Mouse (Mus musculus) intestine, postnatal 0 days (tissue): ENCODE measurements at regions not wholly inside any gene's neighbourhood (a gene's known extent, or its start where the extent isn't known, plus 50 kb on each side); places are given as distances from the start of the nearest gene placed in this dataset.

ENCODE experiments used
- ATAC-seq: fragments of 200-750 bp; cut with Nextera tagmentation; 2 replicates; pipeline ENCODE4 v1.8.0; 2017; ENCODE audit warnings: mild to moderate bottlenecking, moderate TSS enrichment, moderate library complexity
- H3K27ac ChIP-seq: fragments of 300-500 bp; sonication (generic); 2 replicates; pipeline ENCODE4 v1.5.1; 2014; ENCODE audit warnings: mild to moderate bottlenecking, low read depth, low read length, moderate library complexity
- H3K27me3 ChIP-seq: fragments of 300-500 bp; sonication (generic); replicated peaks from 2 replicates; pipeline ENCODE4 v1.6.1; 2014; ENCODE audit warnings: low read length, mixed read lengths; ENCODE audit not compliant: control insufficient read depth, insufficient read depth
- H3K36me3 ChIP-seq: fragments of 300-500 bp; sonication (generic); 2 replicates; pipeline ENCODE4 v1.6.1; 2014; ENCODE audit warnings: mild to moderate bottlenecking, moderate library complexity; ENCODE audit not compliant: control insufficient read depth, insufficient read depth
- H3K4me1 ChIP-seq: fragments of 300-500 bp; sonication (generic); replicated peaks from 2 replicates; pipeline ENCODE4 v1.6.1; 2014; ENCODE audit warnings: antibody characterized with exemption, low read length, mixed read lengths; ENCODE audit not compliant: control insufficient read depth, insufficient read depth
- H3K4me2 ChIP-seq: fragments of 300-500 bp; sonication (generic); replicated peaks from 2 replicates; pipeline ENCODE4 v1.6.1; 2014; ENCODE audit warnings: low read depth, mild to moderate bottlenecking, moderate library complexity
- H3K4me3 ChIP-seq: fragments of 300-500 bp; sonication (generic); 2 replicates; pipeline ENCODE4 v1.5.1; 2014; ENCODE audit warnings: low read depth, low read length
- H3K9ac ChIP-seq: fragments of 300-500 bp; sonication (generic); 2 replicates; pipeline ENCODE4 v1.6.1; 2014; ENCODE audit warnings: mild to moderate bottlenecking, low read depth, low read length
- H3K9me3 ChIP-seq: fragments of 300-500 bp; sonication (generic); 2 replicates; pipeline ENCODE4 v1.6.1; 2016; ENCODE audit warnings: mixed run types; ENCODE audit not compliant: control insufficient read depth
- CTCF ChIP-seq: sonication (generic); IDR thresholded peaks from 2 replicates; pipeline ENCODE4 v1.5.1; 2016; ENCODE audit warnings: low read depth, mild to moderate bottlenecking, control low read depth, antibody characterized with exemption, moderate library complexity
- WGBS: fragments of 180-500 bp; shearing (Covaris S2); extraction: QIAGEN DNeasy Blood & Tissue Kit; methylation state at CpG from one replicate; pipeline ENCODE4 v1.1.7; 2014; 5-methylcytosine and 5-hydroxymethylcytosine counted together

DNA sequence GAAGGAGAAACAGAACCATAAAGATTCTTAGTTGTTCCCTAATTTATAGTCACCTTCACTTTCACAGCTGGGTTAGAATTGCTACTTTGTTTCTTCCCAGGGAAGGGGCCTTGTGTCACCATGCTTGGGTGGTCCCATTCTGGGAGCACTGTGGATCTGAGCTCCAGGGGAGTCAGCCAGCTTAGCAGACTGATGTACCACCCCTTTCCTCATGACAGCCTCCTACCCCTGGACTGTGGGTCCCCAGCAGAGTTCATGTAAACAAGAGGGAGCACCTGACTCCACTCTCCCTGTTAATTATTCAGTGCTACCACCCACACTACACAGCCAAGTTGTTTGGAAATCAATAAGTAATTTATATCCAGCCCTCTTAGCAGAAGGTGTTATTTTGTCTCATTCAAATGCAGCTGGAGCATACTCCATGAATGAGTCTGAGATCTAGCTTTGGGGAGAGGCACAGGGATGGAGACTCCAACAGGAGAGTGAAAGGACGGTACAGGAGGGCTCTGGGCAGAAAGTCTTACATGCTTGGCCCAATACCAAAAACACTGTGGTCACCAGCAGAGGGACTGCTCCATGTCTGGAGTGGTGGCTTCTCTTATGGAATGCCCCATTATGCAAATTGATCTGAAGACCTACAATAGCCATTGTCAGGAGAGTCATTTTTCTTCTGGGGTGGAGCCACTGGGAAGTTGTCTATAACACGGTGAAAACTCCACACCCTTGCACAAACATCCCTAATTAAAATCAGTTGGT is 51.1 kb upstream of the Dock1 start:
- H3K4me2 ChIP-seq = no peak overlapping the region
- no peaks in the 10 kb centered on the region for H3K4me1 ChIP-seq

DNA sequence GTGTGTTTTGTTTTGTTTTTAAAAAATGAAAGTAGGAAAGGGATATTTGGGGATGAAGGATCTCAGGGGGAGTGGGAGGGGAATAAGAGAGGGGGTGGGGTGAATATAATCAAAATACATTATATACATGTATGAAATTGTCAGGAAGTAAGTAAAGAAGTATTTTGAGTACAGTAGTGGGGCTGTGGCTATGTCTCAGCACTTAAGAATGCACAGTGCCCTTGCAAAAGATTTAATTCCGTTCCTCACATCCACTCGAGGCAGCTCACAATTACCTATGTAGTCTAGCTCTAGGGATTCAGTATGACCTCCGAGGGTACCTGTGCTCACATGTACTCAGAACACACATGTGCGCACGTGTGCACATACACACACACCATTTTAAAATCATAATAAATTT is 50.4 kb upstream of the Dock1 start:
- H3K4me3 ChIP-seq = no peak overlapping the region
- H3K9ac ChIP-seq = no peak overlapping the region
- H3K27ac ChIP-seq = no peak overlapping the region
- no peaks in the 10 kb centered on the region for H3K4me1 ChIP-seq
- H3K36me3 ChIP-seq = no peaks in the 10 kb centered on the region
- no peak for ATAC-seq
- no peak overlapping the region for H3K4me2 ChIP-seq
- H3K9me3 ChIP-seq = no peaks in the 10 kb centered on the region
- no peak for TF ChIP-seq CTCF
- H3K27me3 ChIP-seq = no peaks in the 10 kb centered on the region
- 84% methylated on average over 5 of the region's 5 CpGs for WGBS

More for the DNA sequence above, 51.1 kb upstream of the Dock1 start:
- ATAC-seq = no peak
- Histone ChIP-seq H3K27me3 (no peaks in the 10 kb centered on the region), H3K36me3 (no peaks in the 10 kb centered on the region), H3K9me3 (no peaks in the 10 kb centered on the region), H3K9ac (no peak overlapping the region), H3K27ac (no peak overlapping the region), H3K4me3 (no peak overlapping the region)
- 20% methylated on average over 2 of the region's 2 CpGs for WGBS
- no peak for TF ChIP-seq CTCF
